Mouse (Mus musculus): ENCODE measurements around the gene Vmn1r157. TPM values are rescaled to one million over a fixed set of nuclear protein-coding genes. Genes with fewer than 3 reads are reported as not detected.
"Not testable (repeated sequence)": the region's sequence is repeated elsewhere in the genome, so short reads cannot be mapped to it uniquely, and the experiment has no call there.

Vmn1r157 gene
- total RNA-seq (2014; rRNA removed; ENCODE audit: low replicate concordance) (not detected in 2 replicates), polyA plus RNA-seq (2015; fragmentation: Nextera tagmentation; extraction: Ambion mirVana) (not detected in 2 replicates)

DNA sequence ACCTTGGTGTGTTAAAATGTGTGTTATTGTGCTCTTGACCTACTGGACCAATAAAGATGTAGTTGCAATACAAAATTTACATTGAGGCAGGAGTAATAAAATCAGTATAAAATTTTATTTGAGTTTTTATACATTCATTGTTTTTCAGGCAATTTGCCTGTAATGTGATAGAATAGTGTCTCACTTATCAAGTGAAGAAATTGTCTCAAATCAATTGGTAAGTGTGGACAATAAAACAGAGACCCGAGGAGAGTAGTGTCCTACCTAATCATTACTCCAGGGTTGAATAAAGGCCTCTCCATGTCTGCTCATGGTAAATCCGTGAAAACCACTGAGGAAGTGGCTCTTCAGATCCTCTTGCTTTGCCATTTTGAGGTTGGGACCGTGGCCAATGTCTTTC is at the start of gene Vmn1r157:
Gene Vmn1r157 (plus strand): TSS at position 301 of the 400 bp plus-strand sequence.
- H3K27ac ChIP-seq (ENCODE audit: low read depth); H3K9me3 ChIP-seq (replicated peaks; ENCODE audit: control insufficient read depth, low read length); DNase-seq (ENCODE audit: low spot score); H3K4me3 ChIP-seq (ENCODE audit: low read depth, low read length); H3K4me1 ChIP-seq (ENCODE audit: control insufficient read depth, insufficient read depth); ATAC-seq (ENCODE audit: insufficient read depth, low read depth); H3K9ac ChIP-seq (replicated peaks; ENCODE audit: low read depth, low read length); H3K4me2 ChIP-seq (ENCODE audit: low read depth, low read length); H3K36me3 ChIP-seq (replicated peaks; ENCODE audit: control insufficient read depth, insufficient read depth, low read length); H3K27me3 ChIP-seq (ENCODE audit: control insufficient read depth, insufficient read depth, low read length): not testable (repeated sequence)
- 22% methylated on average over 2 of the region's 3 CpGs for WGBS

DNA sequence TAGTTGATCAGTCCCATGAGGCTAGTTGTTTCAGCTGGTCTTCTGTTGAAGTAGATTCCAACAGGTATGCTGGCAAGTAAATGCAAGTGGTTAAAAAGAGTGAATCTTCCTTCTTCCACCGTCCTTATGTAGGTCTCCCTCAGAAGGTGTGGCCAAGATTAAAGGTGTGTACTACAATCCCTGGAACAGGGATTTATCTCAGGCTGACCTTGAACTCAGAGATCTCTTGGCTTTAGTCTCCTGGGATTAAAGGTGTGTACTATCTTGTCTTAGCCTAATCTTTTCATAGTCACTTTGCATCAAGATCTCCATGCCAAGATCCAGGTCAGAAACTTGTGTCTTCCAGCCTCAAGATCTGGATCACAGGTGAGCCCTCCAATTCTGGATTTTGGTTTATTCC is 41.9 kb upstream of the Vmn1r157 start, which contains the start of gene Gm4567:
Gene Gm4567 (minus strand): TSS at position 101 of the 400 bp plus-strand sequence.
- not testable (repeated sequence) for H3K27ac ChIP-seq (ENCODE audit: low read depth); H3K27me3 ChIP-seq (ENCODE audit: control insufficient read depth, insufficient read depth, low read length); H3K9ac ChIP-seq (replicated peaks; ENCODE audit: low read depth, low read length); ATAC-seq (ENCODE audit: insufficient read depth, low read depth); H3K9me3 ChIP-seq (replicated peaks; ENCODE audit: control insufficient read depth, low read length); DNase-seq (ENCODE audit: low spot score); H3K4me2 ChIP-seq (ENCODE audit: low read depth, low read length); H3K4me3 ChIP-seq (ENCODE audit: low read depth, low read length); H3K36me3 ChIP-seq (replicated peaks; ENCODE audit: control insufficient read depth, insufficient read depth, low read length); H3K4me1 ChIP-seq (ENCODE audit: control insufficient read depth, insufficient read depth)
- no CpG with 5 or more reads among the region's 1 CpGs for WGBS

GRCm38 (mm10) chr7:22775981-22776380 is 14.5 kb downstream of the Vmn1r157 start:
- H3K36me3 ChIP-seq (replicated peaks; ENCODE audit: control insufficient read depth, insufficient read depth, low read length); H3K4me2 ChIP-seq (ENCODE audit: low read depth, low read length); H3K27ac ChIP-seq (ENCODE audit: low read depth); H3K9ac ChIP-seq (replicated peaks; ENCODE audit: low read depth, low read length); ATAC-seq (ENCODE audit: insufficient read depth, low read depth); H3K4me3 ChIP-seq (ENCODE audit: low read depth, low read length); H3K4me1 ChIP-seq (ENCODE audit: control insufficient read depth, insufficient read depth); H3K9me3 ChIP-seq (replicated peaks; ENCODE audit: control insufficient read depth, low read length); DNase-seq (ENCODE audit: low spot score); H3K27me3 ChIP-seq (ENCODE audit: control insufficient read depth, insufficient read depth, low read length): not testable (repeated sequence)
- WGBS = 79% methylated on average over 5 of the region's 11 CpGs

- H3K4me2 ChIP-seq (ENCODE audit: low read depth, low read length); H3K4me1 ChIP-seq (ENCODE audit: control insufficient read depth, insufficient read depth); DNase-seq (ENCODE audit: low spot score); H3K27ac ChIP-seq (ENCODE audit: low read depth); H3K4me3 ChIP-seq (ENCODE audit: low read depth, low read length); H3K9me3 ChIP-seq (replicated peaks; ENCODE audit: control insufficient read depth, low read length); H3K9ac ChIP-seq (replicated peaks; ENCODE audit: low read depth, low read length); ATAC-seq (ENCODE audit: insufficient read depth, low read depth); H3K27me3 ChIP-seq (ENCODE audit: control insufficient read depth, insufficient read depth, low read length); H3K36me3 ChIP-seq (replicated peaks; ENCODE audit: control insufficient read depth, insufficient read depth, low read length): not testable (repeated sequence)
- 36% methylated on average over 2 of the region's 2 CpGs for WGBS
Measured at GRCm38 (mm10) chr7:22790682-22791081, 29.2 kb downstream of the Vmn1r157 start, which contains the start of gene Vmn1r158. Gene Vmn1r158, minus strand, starts transcription at chr7:22790782.

Other genes starting within 250 kb of the Vmn1r157 start
- not detected in 2 replicates for gene Vmn1r152, start 238.7 kb upstream of the Vmn1r157 start, total RNA-seq (2014; rRNA removed; ENCODE audit: low replicate concordance)
- not detected in 2 replicates for gene Vmn1r152, start 238.7 kb upstream of the Vmn1r157 start, polyA plus RNA-seq (2015; fragmentation: Nextera tagmentation; extraction: Ambion mirVana)
- gene Gm8677, start 226.8 kb upstream of the Vmn1r157 start, total RNA-seq (2014; rRNA removed; ENCODE audit: low replicate concordance) = not detected in 2 replicates
- not detected in 2 replicates for gene Gm8677, start 226.8 kb upstream of the Vmn1r157 start, polyA plus RNA-seq (2015; fragmentation: Nextera tagmentation; extraction: Ambion mirVana)
- not detected in 2 replicates for gene Gm4201, start 196.4 kb upstream of the Vmn1r157 start, total RNA-seq (2014; rRNA removed; ENCODE audit: low replicate concordance)
- not detected in 2 replicates for gene Gm4201, start 196.4 kb upstream of the Vmn1r157 start, polyA plus RNA-seq (2015; fragmentation: Nextera tagmentation; extraction: Ambion mirVana)
- gene Gm4565, start 173.6 kb upstream of the Vmn1r157 start, total RNA-seq (2014; rRNA removed; ENCODE audit: low replicate concordance) = not detected in 2 replicates
- not detected in 2 replicates for gene Gm4565, start 173.6 kb upstream of the Vmn1r157 start, polyA plus RNA-seq (2015; fragmentation: Nextera tagmentation; extraction: Ambion mirVana)
- gene Vmn1r155, start 103.7 kb upstream of the Vmn1r157 start, total RNA-seq (2014; rRNA removed; ENCODE audit: low replicate concordance) = not detected in 2 replicates
- not detected in 2 replicates for gene Vmn1r155, start 103.7 kb upstream of the Vmn1r157 start, polyA plus RNA-seq (2015; fragmentation: Nextera tagmentation; extraction: Ambion mirVana)
- not detected in 2 replicates for gene Gm8693, start 69.4 kb upstream of the Vmn1r157 start, total RNA-seq (2014; rRNA removed; ENCODE audit: low replicate concordance)
- not detected in 2 replicates for gene Gm8693, start 69.4 kb upstream of the Vmn1r157 start, polyA plus RNA-seq (2015; fragmentation: Nextera tagmentation; extraction: Ambion mirVana)
- not detected in 2 replicates for gene Gm4567, start 42.0 kb upstream of the Vmn1r157 start, total RNA-seq (2014; rRNA removed; ENCODE audit: low replicate concordance)
- gene Gm4567, start 42.0 kb upstream of the Vmn1r157 start, polyA plus RNA-seq (2015; fragmentation: Nextera tagmentation; extraction: Ambion mirVana) = not detected in 2 replicates
- gene Vmn1r158, start 29.1 kb downstream of the Vmn1r157 start, total RNA-seq (2014; rRNA removed; ENCODE audit: low replicate concordance) = not detected in 2 replicates
- gene Vmn1r158, start 29.1 kb downstream of the Vmn1r157 start, polyA plus RNA-seq (2015; fragmentation: Nextera tagmentation; extraction: Ambion mirVana) = not detected in 2 replicates
- not detected in 2 replicates for gene Vmn1r159, start 81.9 kb downstream of the Vmn1r157 start, total RNA-seq (2014; rRNA removed; ENCODE audit: low replicate concordance)
- not detected in 2 replicates for gene Vmn1r159, start 81.9 kb downstream of the Vmn1r157 start, polyA plus RNA-seq (2015; fragmentation: Nextera tagmentation; extraction: Ambion mirVana)
- not detected in 2 replicates for gene Vmn1r160, start 109.5 kb downstream of the Vmn1r157 start, total RNA-seq (2014; rRNA removed; ENCODE audit: low replicate concordance)
- gene Vmn1r160, start 109.5 kb downstream of the Vmn1r157 start, polyA plus RNA-seq (2015; fragmentation: Nextera tagmentation; extraction: Ambion mirVana) = not detected in 2 replicates
- not detected in 2 replicates for gene Gm4214, start 223.0 kb downstream of the Vmn1r157 start, total RNA-seq (2014; rRNA removed; ENCODE audit: low replicate concordance)
- not detected in 2 replicates for gene Gm4214, start 223.0 kb downstream of the Vmn1r157 start, polyA plus RNA-seq (2015; fragmentation: Nextera tagmentation; extraction: Ambion mirVana)